Mouse (Mus musculus) CH12.LX (cell line): ENCODE results near the gene Abhd14a. TPM values are rescaled to one million over a fixed set of nuclear protein-coding genes. Genes with fewer than 3 reads are reported as not detected.

Experiments
- DNase-seq: peaks from one replicate; pipeline ENCODE4 v3.0.0-alpha.2; 2013; ENCODE audit errors: extremely low read depth
- H3K27ac ChIP-seq: 2 replicates; pipeline ENCODE4 v1.5.1; 2012; ENCODE audit warnings: low read depth, mild to moderate bottlenecking, control low read depth, moderate library complexity; ENCODE audit not compliant: insufficient read depth
- H3K27me3 ChIP-seq: replicated peaks from 2 replicates; pipeline ENCODE3; 2012; ENCODE audit warnings: inconsistent platforms
- H3K36me3 ChIP-seq, 2 experiments: replicated peaks in 1 of 2; 2 replicates each; pipeline versions ENCODE3 to v1.6.1; 2012; ENCODE audit warnings: inconsistent platforms in 1 of 2, low read length in 1 of 2, mild to moderate bottlenecking in 1 of 2, mixed read lengths in 1 of 2, moderate library complexity in 1 of 2; ENCODE audit not compliant: control insufficient read depth in 1 of 2, insufficient read depth in 1 of 2
- H3K4me1 ChIP-seq, 2 experiments: 2 replicates each; pipeline ENCODE4 v1.6.1; 2012; ENCODE audit warnings: inconsistent platforms in 1 of 2, moderate library complexity in 1 of 2; ENCODE audit not compliant: insufficient read depth in 2 of 2, control insufficient read depth in 1 of 2
- H3K4me2 ChIP-seq: 2 replicates; pipeline ENCODE4 v1.6.1; 2012; ENCODE audit warnings: low read depth, mild to moderate bottlenecking, control low read depth; ENCODE audit not compliant: poor library complexity, insufficient read depth, severe bottlenecking
- H3K4me3 ChIP-seq, 3 experiments: fragments of 150-350 bp in 1 of 3; sonication (generic) in 1 of 3; replicated peaks in 1 of 3; 2 replicates each; pipeline versions ENCODE3 to v1.5.1; 2011 to 2012; ENCODE audit warnings: low read depth in 2 of 3, low read length in 2 of 3, mild to moderate bottlenecking in 2 of 3, moderate library complexity in 2 of 3, control low read depth in 1 of 3, improper control_type of control experiment in 1 of 3, inconsistent platforms in 1 of 3, mixed read lengths in 1 of 3; ENCODE audit not compliant: poor library complexity in 1 of 3
- H3K79me2 ChIP-seq: replicated peaks from 2 replicates; pipeline ENCODE4 v1.6.1; 2012; ENCODE audit warnings: mild to moderate bottlenecking, moderate library complexity; ENCODE audit not compliant: control insufficient read depth, poor library complexity, insufficient read depth, severe bottlenecking; ENCODE audit errors: extremely low read depth
- H3K9ac ChIP-seq: 2 replicates; pipeline ENCODE4 v1.6.1; 2012; ENCODE audit warnings: low read depth, mild to moderate bottlenecking, control low read depth, moderate library complexity; ENCODE audit not compliant: insufficient read depth
- H3K9me3 ChIP-seq: replicated peaks from 2 replicates; pipeline ENCODE3; 2012; ENCODE audit warnings: low read length, inconsistent platforms, mixed read lengths
- ELF1 ChIP-seq: IDR thresholded peaks from 2 replicates; pipeline ENCODE4 v1.6.1; 2014; ENCODE audit warnings: low read depth, mild to moderate bottlenecking, inconsistent platforms, low read length, improper control_type of control experiment
- EP300 ChIP-seq: IDR thresholded peaks from 2 replicates; pipeline ENCODE4 v1.6.1; 2011; ENCODE audit warnings: low read length, improper control_type of control experiment
- ETS1 ChIP-seq: conservative IDR thresholded peaks from 2 replicates; pipeline ENCODE4 v1.6.1; 2012; ENCODE audit warnings: low read depth, mild to moderate bottlenecking, inconsistent platforms, low read length, improper control_type of control experiment, moderate library complexity
- IRF4 ChIP-seq: IDR thresholded peaks from 2 replicates; pipeline ENCODE4 v1.6.1; 2014; ENCODE audit warnings: low read depth, mild to moderate bottlenecking, inconsistent platforms, low read length, improper control_type of control experiment
- MAZ ChIP-seq: IDR thresholded peaks from 2 replicates; pipeline ENCODE4 v1.6.1; 2012; ENCODE audit warnings: low read depth, mild to moderate bottlenecking, inconsistent platforms, low read length, improper control_type of control experiment, moderate library complexity
- MXI1 ChIP-seq: IDR thresholded peaks from 2 replicates; pipeline ENCODE4 v1.6.1; 2011; ENCODE audit warnings: mild to moderate bottlenecking, low read depth, low read length, improper control_type of control experiment
- MYC ChIP-seq: IDR thresholded peaks from 2 replicates; pipeline ENCODE4 v1.6.1; 2011; ENCODE audit warnings: low read depth, mild to moderate bottlenecking, improper control_type of control experiment, low read length
- NRF1 ChIP-seq: IDR thresholded peaks from 2 replicates; pipeline ENCODE4 v1.6.1; 2014; ENCODE audit warnings: low read depth, mild to moderate bottlenecking, inconsistent platforms, low read length, improper control_type of control experiment, moderate library complexity
- RCOR1 ChIP-seq: conservative IDR thresholded peaks from 2 replicates; pipeline ENCODE4 v1.6.1; 2012; ENCODE audit warnings: low read depth, mild to moderate bottlenecking, inconsistent platforms, low read length, improper control_type of control experiment
- SIN3A ChIP-seq: IDR thresholded peaks from 2 replicates; pipeline ENCODE4 v1.6.1; 2012; ENCODE audit warnings: low read length, improper control_type of control experiment, inconsistent platforms
- TBP ChIP-seq: conservative IDR thresholded peaks from 2 replicates; pipeline ENCODE4 v1.6.1; 2011; ENCODE audit warnings: low read depth, low read length, improper control_type of control experiment
- TCF12 ChIP-seq: IDR thresholded peaks from 2 replicates; pipeline ENCODE4 v1.6.1; 2014; ENCODE audit warnings: low read depth, mild to moderate bottlenecking, inconsistent platforms, low read length, improper control_type of control experiment
- ZMIZ1 ChIP-seq: IDR thresholded peaks from 2 replicates; pipeline ENCODE4 v1.6.1; 2012; ENCODE audit warnings: low read depth, mild to moderate bottlenecking, inconsistent platforms, low read length, improper control_type of control experiment
- dilution Hi-C: fragments of 300-500 bp; cut with MboI; formaldehyde crosslinking; loops from 2 replicates; pipeline ENCODE4 v1.14.3; 2020; ENCODE audit warnings: low sequenced_read_pairs; ENCODE audit not compliant: extremely low pct_unique_long_range_greater_than_20kb, extremely low pct_ligation_motif_present
- in situ Hi-C: fragments of 300-500 bp; cut with MboI; formaldehyde crosslinking; loops from 3 replicates; pipeline ENCODE4 v1.14.3; 2019; ENCODE audit warnings: low sequenced_read_pairs, low pct_ligation_motif_present, low pct_unique_long_range_greater_than_20kb, mixed read lengths
- polyA plus RNA-seq: library from polyadenylated mRNA; unstranded; fragments of >175 nt; gene quantifications from 2 replicates; pipeline ENCODE4 v1.2.1, GENCODE M21; 2012; ENCODE audit warnings: low read depth; ENCODE audit not compliant: insufficient read length
- total RNA-seq, 2 experiments: library from RNA; depleted of rRNA; stranded (reverse); fragments of 300-350 nt in 1 of 2; fragments of >200 nt in 1 of 2; gene quantifications; 2 replicates each; pipeline ENCODE4 v1.2.3; 2012 to 2014

The Abhd14a gene
- total and polyA plus RNA-seq, 3 experiments: 18.2 to 23.3 (median 20.4) TPM

DNA sequence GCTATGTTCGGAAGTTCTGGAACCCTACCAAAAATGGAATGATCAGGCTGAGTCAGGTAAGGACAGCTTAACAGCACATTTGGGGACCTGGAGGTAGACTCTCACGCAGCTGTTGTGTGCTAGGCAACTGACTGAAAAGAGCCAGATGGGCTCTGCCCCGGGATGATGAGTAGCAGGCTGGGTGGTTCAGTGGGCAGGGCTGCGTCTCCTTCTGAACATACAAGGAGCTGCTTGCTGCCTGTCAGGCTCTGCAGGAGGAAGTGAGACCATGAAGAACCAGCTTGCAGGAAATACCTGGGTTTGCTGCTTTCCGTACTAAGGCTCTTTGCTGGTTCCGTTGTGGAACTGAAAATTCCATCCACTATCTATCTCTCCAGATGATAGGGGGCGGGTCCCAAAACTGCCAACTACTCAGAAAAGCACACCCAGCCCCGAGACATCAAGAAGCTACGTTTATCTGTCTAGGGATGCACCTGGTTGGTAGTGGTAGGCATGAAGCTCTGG is 36.3 kb downstream of the Abhd14a start:
- TF ChIP-seq NRF1 (no peak), IRF4 (peak; percentile 86), RCOR1 (no peak; the same call in 1 of the 2 replicates), ELF1 (peak; percentile 35; the same call in 1 of the 2 replicates), MAZ (no peak), SIN3A (peak; percentile 63; the same call in 1 of the 2 replicates), MYC (0 out of 2 replicates have a peak, but pooled peaks have one; percentile 9), ETS1 (0 out of 2 replicates have a peak, but pooled peaks have one; percentile 24), TBP (no peak), EP300 (peak; percentile 91), TCF12 (peak; percentile 58; the same call in 1 of the 2 replicates), ZMIZ1 (no peak)
- in situ Hi-C loops: loop anchor here (5.0 kb wide), 2 partner anchors 44 to 104 kb away; partner anchors contain the start of gene Dusp7

DNA sequence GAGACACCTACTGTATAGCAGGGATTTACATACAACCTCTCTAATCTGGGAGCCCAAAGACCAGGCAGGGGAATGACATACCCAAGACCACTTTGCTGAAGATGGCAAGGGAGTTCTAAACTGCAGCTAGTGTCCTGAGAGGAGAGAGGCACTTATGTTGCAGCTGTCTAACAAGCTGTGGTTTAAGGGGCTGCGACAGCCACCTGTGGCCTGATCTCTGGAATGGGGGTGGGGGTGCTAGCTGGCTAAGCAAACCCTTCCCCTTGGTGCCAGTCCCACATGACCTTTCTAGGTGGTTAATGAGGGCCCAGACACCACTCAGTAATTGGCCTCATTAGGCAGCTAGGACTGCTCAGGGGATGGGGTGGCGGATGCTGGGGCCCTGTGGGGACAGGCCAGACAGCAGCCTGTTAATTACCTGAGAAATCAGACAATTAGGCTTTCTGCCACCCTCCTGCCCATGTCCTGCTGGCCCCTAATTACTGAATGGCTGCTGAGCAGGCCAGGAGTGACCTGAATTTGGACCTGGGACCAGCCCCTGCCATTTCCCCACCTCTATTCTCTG is 37.3 kb downstream of the Abhd14a start:
- in situ Hi-C loops (loop anchor here (5.0 kb wide), 2 partner anchors 43 to 103 kb away; partner anchors contain the start of gene Dusp7), dilution Hi-C loops (no loop called here)
- TF ChIP-seq EP300 (no peak), TCF12 (0 out of 2 replicates have a peak, but pooled peaks have one; percentile 10), MXI1 (no peak), ZMIZ1 (no peak)
- Histone ChIP-seq H3K36me3 (no peaks in the 10 kb centered on the region), H3K27ac (no peak overlapping the region), H3K4me2 (no peak overlapping the region), H3K9me3 (peaks cover 2% of the 10 kb centered on the region), H3K4me3 (no peak overlapping the region), H3K4me1 (peaks cover 32 to 64% of the 10 kb centered on the region in 2 experiments), H3K27me3 (no peaks in the 10 kb centered on the region), H3K79me2 (no peaks in the 10 kb centered on the region), H3K9ac (no peak overlapping the region)
- DNase-seq: peak; percentile 29

More for the DNA sequence above, 36.3 kb downstream of the Abhd14a start:
- H3K27ac ChIP-seq: no peak overlapping the region
- H3K9me3 ChIP-seq: peaks cover 2% of the 10 kb centered on the region
- H3K4me1 ChIP-seq: peaks cover 32 to 54% of the 10 kb centered on the region in 2 experiments
- dilution Hi-C loops: no loop called here
- H3K4me3 ChIP-seq: no peak overlapping the region
- peak; percentile 80 for DNase-seq
- no peak overlapping the region for H3K9ac ChIP-seq
- no peaks in the 10 kb centered on the region for H3K36me3 ChIP-seq
- H3K4me2 ChIP-seq: peak overlapping the region; percentile 42
- H3K27me3 ChIP-seq: no peaks in the 10 kb centered on the region
- H3K79me2 ChIP-seq: no peaks in the 10 kb centered on the region
